Mouse (Mus musculus) intestine, embryonic 14.5 days (tissue): Measurements from ENCODE around the gene Sirt7. TPM values are rescaled to one million over a fixed set of nuclear protein-coding genes. Genes with fewer than 3 reads are reported as not detected.

Experiments used
- ATAC-seq: fragments of 200-750 bp; cut with Nextera tagmentation; replicated peaks from 2 replicates; pipeline ENCODE4 v1.8.0; 2017; ENCODE audit warnings: low read depth, moderate number of reproducible peaks, moderate TSS enrichment, moderate library complexity; ENCODE audit not compliant: low FRiP score, low TSS enrichment
- DNase-seq: peaks from one replicate; pipeline ENCODE4 v3.0.0-alpha.2; 2018; ENCODE audit warnings: low spot score
- H3K27ac ChIP-seq: fragments of 300-500 bp; sonication (generic); 2 replicates; pipeline ENCODE4 v1.5.1; 2014; ENCODE audit warnings: low read depth, mild to moderate bottlenecking, control low read depth
- H3K27me3 ChIP-seq: fragments of 300-500 bp; sonication (generic); replicated peaks from 2 replicates; pipeline ENCODE4 v1.6.1; 2014; ENCODE audit warnings: low read length, control low read depth; ENCODE audit not compliant: control insufficient read depth, insufficient read depth
- H3K36me3 ChIP-seq: fragments of 300-500 bp; sonication (generic); 2 replicates; pipeline ENCODE4 v1.6.1; 2014; ENCODE audit warnings: low read length, control low read depth; ENCODE audit not compliant: control insufficient read depth, insufficient read depth
- H3K4me1 ChIP-seq: fragments of 300-500 bp; sonication (generic); replicated peaks from 2 replicates; pipeline ENCODE4 v1.6.1; 2014; ENCODE audit warnings: low read length, control low read depth, mixed read lengths; ENCODE audit not compliant: control insufficient read depth, insufficient read depth
- H3K4me2 ChIP-seq: fragments of 300-500 bp; sonication (generic); 2 replicates; pipeline ENCODE4 v1.6.1; 2014; ENCODE audit warnings: low read length
- H3K4me3 ChIP-seq: fragments of 300-500 bp; sonication (generic); 2 replicates; pipeline ENCODE4 v1.5.1; 2014; ENCODE audit warnings: low read depth, low read length, control low read depth, mixed read lengths
- H3K9ac ChIP-seq: fragments of 300-500 bp; sonication (generic); 2 replicates; pipeline ENCODE4 v1.6.1; 2014; ENCODE audit warnings: mild to moderate bottlenecking, low read length
- H3K9me3 ChIP-seq: fragments of 300-500 bp; sonication (generic); 2 replicates; pipeline ENCODE4 v1.6.1; 2016; ENCODE audit warnings: low read length, control low read depth; ENCODE audit not compliant: control insufficient read depth
- WGBS: fragments of 180-500 bp; shearing (Covaris S2); extraction: QIAGEN DNeasy Blood & Tissue Kit; methylation state at CpG from one replicate; pipeline ENCODE4 v1.1.7; 2014; 5-methylcytosine and 5-hydroxymethylcytosine counted together
- polyA plus RNA-seq: library from polyadenylated mRNA; unstranded; fragments of >200 nt; fragmentation: Nextera tagmentation; extraction: Ambion mirVana; gene quantifications from 2 replicates; pipeline ENCODE4 v1.2.1, GENCODE M21; 2014

Sirt7 gene
- polyA plus RNA-seq, 1 experiment from 2014 or later = 35.6 TPM

DNA sequence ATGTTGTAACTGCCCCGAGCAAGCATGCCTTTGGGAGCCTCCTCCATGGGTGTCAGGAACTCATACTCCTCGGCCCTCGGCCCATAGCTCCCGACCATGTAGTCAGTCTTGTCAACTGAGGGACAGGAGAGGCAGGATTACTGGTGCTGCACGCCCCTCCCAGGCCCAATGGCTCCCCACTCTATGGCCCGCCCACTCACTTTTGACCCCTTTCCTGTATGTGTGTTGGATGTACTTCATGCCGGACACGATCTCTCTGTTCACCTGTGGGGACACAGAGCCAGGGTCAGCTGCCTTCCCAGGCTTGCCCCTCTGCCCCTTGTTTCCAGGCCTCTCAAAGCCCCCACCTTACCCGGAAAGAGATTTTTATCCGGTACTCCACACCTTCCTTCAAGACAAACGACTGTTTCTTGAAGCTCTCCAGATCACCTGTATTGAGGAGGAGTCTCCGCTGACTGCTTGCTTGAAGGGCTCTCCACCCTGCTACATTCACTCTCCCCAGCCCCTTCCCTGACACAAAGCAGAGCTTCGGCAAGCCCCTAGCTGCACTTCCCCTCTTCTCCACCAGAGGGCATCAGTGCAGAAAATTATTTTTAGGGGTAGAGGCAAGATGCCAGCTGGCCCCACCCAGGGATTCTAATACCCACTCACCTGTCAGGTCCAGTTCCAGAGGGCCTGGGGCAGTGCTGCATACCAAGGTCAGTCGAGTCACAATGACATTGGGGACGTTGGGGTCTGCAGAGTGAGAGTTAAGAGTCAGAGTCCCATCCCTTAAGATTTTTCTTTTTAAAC is 45.5 kb downstream of the Sirt7 start:
- WGBS = 49% methylated on average over 15 of the region's 15 CpGs
- H3K4me3 ChIP-seq = peak overlapping the region; percentile 89
- no peak overlapping the region for H3K9ac ChIP-seq
- peaks cover 38% of the 10 kb centered on the region for H3K36me3 ChIP-seq
- ATAC-seq (no peak), DNase-seq (peak; percentile 96)
- H3K4me2 ChIP-seq = peak overlapping the region; percentile 97
- H3K27ac ChIP-seq = no peak overlapping the region
- H3K27me3 ChIP-seq = no peaks in the 10 kb centered on the region
- peaks cover 20% of the 10 kb centered on the region for H3K4me1 ChIP-seq
- H3K9me3 ChIP-seq = peaks cover 4% of the 10 kb centered on the region; the same call in 1 of the 2 replicates

DNA sequence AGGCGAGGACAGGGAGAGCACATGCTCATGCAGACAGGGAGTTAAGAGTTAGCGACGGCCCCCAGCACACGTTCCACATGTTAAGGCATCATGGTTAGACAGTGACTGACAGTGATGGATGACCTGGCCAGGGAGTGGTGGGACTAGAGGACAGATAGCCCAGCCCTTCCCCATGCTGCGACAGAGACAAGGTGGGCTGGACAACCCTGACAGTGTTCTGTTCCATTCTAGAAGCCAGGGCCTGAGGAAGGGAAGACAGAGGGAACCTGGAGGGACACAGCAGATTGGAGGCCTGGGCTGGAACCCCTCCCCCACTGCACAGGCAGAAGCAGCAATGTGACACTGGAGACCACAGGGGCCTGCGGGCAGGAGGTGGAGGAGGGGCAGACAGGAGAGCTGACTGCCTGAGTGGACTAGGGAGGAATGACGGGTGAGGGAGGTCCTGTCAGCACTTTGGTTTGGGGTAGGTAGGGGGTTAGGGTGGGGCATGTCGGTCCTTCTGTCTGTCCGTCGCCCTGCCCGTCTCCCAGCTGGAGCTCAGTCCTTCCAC is 46.3 kb downstream of the Sirt7 start:
- no peak overlapping the region for H3K4me2 ChIP-seq
- no peak overlapping the region for H3K4me3 ChIP-seq
- no peaks in the 10 kb centered on the region for H3K27me3 ChIP-seq
- peaks cover under 1% of the 10 kb centered on the region; the same call in 1 of the 2 replicates for H3K9me3 ChIP-seq
- 79% methylated on average over 11 of the region's 11 CpGs for WGBS
- no peak overlapping the region for H3K9ac ChIP-seq
- H3K27ac ChIP-seq = no peak overlapping the region
- DNase-seq (no peak), ATAC-seq (no peak)
- peaks cover 25% of the 10 kb centered on the region for H3K4me1 ChIP-seq
- peaks cover 35% of the 10 kb centered on the region for H3K36me3 ChIP-seq

DNA sequence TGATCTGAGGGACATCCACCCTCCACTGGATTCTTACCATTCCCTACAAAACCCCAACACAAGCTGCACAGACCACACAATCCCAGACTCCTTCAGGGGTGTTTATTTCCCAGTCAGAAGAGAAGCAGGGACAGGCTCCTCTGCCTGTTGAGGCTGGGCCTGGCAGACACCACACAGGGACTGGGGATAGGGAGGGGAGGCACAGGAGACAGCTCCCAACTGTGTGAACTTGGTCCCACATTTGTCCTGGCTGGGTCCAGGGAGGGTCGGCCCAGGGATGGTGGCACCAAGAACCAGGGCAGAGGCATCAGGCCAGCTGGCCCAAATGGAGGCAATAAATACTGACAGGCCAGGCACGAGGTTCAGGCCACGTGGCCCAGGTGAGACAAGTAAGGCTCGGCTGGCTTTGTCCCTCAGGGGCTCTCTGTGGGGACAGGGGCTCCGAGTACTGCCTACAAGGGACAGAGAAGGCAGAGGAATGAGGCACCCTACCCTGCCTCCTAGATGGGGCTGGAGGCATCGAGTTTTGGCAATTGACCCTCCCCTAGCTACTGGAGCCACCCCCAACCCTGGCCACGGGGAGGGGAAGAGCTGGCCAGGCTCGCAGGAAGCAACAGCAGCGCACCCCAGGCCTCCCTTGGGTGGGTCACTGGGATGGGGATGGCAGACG is 46.9 kb downstream of the Sirt7 start:
- Histone ChIP-seq H3K9me3 (no peaks in the 10 kb centered on the region), H3K4me1 (peaks cover 25% of the 10 kb centered on the region), H3K4me2 (no peak overlapping the region), H3K4me3 (no peak overlapping the region), H3K27ac (no peak overlapping the region), H3K36me3 (peaks cover 35% of the 10 kb centered on the region), H3K27me3 (no peaks in the 10 kb centered on the region), H3K9ac (no peak overlapping the region)
- ATAC-seq = no peak
- WGBS = 82% methylated on average over 10 of the region's 10 CpGs
- DNase-seq = no peak

DNA sequence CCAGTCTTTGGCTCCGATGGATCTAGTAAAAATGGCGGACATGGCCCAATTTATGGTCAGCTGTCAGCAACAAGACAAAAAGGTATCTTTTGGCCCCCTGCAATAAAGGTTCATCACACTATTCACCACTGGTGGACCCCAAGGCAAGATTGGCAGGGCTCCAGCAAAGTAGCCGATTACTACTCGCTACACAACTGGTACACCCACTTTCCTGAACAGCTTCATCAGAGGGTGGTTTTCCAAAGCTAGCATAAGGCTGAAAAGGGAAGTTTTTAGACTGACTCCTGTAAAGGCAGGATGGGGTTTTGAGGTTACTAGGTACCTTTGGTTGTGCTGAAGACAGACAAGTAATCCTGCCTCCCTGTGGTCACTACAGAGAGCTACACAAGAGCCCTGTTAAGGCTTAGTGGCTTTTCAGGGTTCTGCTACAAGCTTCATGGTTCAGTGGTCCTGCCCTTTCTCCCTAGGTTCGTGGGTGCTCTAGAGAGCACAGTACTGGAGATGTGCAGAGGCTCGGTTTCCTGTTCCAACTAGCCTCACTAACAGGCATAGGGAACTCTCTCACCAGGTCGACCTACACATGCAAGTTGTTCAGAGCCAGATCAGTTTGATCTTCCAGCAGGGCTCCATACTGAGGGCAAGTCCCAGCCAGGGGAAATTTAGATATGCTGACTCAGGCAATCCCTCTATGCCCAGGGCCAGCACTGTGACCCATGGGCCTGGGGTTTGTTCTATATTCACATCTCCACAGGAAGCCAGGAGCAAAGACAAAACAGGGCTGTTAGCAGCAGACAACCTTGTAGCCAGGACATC is 47.6 kb downstream of the Sirt7 start:
- H3K4me1 ChIP-seq = peaks cover 25% of the 10 kb centered on the region
- peaks cover 35% of the 10 kb centered on the region for H3K36me3 ChIP-seq
- H3K27ac ChIP-seq = 0 out of 2 replicates have a peak overlapping the region, but pooled peaks have one; percentile 10
- no peaks in the 10 kb centered on the region for H3K9me3 ChIP-seq
- no peaks in the 10 kb centered on the region for H3K27me3 ChIP-seq
- DNase-seq = no peak
- no peak overlapping the region for H3K9ac ChIP-seq
- 85% methylated on average over 7 of the region's 7 CpGs for whole genome bisulfite sequencing
- H3K4me3 ChIP-seq = no peak overlapping the region
- ATAC-seq = no peak
- H3K4me2 ChIP-seq = no peak overlapping the region

DNA sequence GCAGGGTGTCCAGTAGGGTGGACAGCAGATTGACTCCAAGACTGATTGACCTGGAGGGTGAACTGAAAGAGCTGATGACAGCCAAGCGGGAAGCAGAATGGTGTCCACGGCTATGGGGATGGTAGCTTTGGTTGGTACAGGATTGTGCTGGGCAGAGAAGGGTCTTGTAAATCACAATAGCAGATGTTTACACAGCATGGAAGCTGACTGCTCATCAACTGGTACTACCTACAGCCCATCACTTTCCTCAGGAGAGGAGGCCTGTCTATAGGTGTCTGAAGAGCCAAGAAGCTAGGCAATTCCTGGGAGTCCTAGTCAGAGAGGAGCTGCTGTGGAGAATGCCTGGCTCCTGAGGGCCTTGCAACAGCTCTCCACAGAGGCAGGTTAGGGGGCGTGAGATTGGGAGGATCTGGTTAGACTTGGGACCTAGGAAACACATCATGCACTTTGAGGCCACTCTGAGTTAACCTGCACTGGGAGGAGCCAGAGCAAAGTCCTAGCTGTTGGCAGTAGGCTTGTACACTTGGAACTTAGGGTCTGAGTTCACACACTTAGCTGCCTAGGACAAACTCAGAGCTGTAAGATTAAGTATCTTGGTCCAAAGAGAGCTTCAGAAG is 48.6 kb downstream of the Sirt7 start:
- Histone ChIP-seq H3K27ac (no peak overlapping the region), H3K36me3 (peaks cover 36% of the 10 kb centered on the region), H3K4me2 (no peak overlapping the region), H3K27me3 (no peaks in the 10 kb centered on the region), H3K4me1 (peaks cover 22% of the 10 kb centered on the region), H3K9me3 (no peaks in the 10 kb centered on the region), H3K4me3 (no peak overlapping the region), H3K9ac (no peak overlapping the region)
- ATAC-seq = no peak
- WGBS = 76% methylated on average over 3 of the region's 3 CpGs
- no peak for DNase-seq

DNA sequence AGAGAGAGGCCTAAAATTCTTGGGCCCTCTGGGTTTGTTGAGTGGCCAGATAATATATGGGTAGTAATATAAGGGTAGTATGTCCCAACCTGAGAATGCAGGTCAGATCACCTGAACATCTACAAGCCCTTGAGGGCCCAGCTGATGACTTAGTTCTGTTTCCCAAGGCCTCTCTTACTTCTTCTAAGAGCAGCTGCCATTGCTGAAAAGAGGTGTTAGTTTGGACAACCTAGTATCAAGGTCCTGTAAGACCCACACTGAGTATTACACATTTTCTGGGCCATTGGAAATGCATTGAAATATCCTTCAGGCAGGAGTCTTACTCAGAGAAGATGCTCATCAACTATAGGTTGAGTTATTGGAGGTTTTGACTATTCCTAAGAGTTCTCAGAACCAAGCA is 49.1 kb downstream of the Sirt7 start:
- Histone ChIP-seq H3K4me2 (no peak overlapping the region), H3K27ac (no peak overlapping the region), H3K9me3 (no peaks in the 10 kb centered on the region), H3K9ac (no peak overlapping the region), H3K4me1 (peaks cover 27% of the 10 kb centered on the region), H3K4me3 (no peak overlapping the region), H3K36me3 (peaks cover 41% of the 10 kb centered on the region), H3K27me3 (no peaks in the 10 kb centered on the region)
- ATAC-seq = no peak
- DNase-seq = no peak

DNA sequence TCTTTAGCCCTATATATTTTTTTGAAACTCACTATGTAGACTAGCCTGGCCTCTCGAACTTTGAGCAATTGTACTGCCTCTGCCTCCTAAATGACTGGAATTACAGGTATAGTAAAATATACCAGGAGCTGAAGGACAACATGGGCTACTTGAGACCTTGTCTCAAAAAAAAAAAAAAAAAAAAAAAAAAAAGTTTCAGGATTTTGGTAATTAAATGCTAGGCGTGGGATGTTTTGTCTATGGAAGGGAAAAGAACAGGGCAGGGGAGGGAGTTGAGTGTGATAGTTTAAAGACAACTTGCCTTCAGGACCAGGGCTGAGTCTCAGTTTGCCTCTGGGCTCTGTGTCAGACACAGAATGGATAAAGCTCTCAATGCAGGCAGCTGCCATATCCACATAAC is 50.0 kb downstream of the Sirt7 start:
- Histone ChIP-seq H3K4me1 (peaks cover 24% of the 10 kb centered on the region), H3K9ac (no peak overlapping the region), H3K36me3 (peaks cover 49% of the 10 kb centered on the region), H3K4me2 (no peak overlapping the region), H3K4me3 (no peak overlapping the region), H3K9me3 (no peaks in the 10 kb centered on the region), H3K27ac (no peak overlapping the region), H3K27me3 (no peaks in the 10 kb centered on the region)
- no peak for DNase-seq
- 85% methylated on average over 2 of the region's 2 CpGs for WGBS
- ATAC-seq = no peak

DNA sequence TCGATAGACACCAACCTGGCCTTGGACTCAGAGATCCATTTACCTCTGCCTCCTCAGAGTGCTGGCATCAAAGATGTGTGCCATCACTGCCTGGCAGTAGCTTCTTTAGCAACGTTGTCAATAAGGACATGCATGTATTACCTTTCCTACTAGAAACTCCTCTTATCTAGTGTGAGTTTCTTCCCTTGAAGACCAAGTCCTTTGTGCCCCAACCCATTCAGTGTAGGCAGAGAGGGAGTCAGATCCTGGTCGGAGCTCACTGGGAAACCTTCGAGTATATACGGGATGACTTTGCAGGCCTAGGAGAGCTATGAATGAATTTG is 50.8 kb downstream of the Sirt7 start:
- H3K4me1 ChIP-seq = peaks cover 16% of the 10 kb centered on the region
- H3K27ac ChIP-seq = peak overlapping the region; percentile 95; the same call in 1 of the 2 replicates
- no peak for DNase-seq
- peaks cover 45% of the 10 kb centered on the region for H3K36me3 ChIP-seq
- H3K4me2 ChIP-seq = peak overlapping the region; percentile 85
- WGBS = 44% methylated on average over 5 of the region's 5 CpGs
- no peak for ATAC-seq
- H3K9me3 ChIP-seq = no peaks in the 10 kb centered on the region
- peak overlapping the region; percentile 98 for H3K4me3 ChIP-seq
- H3K27me3 ChIP-seq = no peaks in the 10 kb centered on the region
- H3K9ac ChIP-seq = peak overlapping the region; percentile 94
